Mouse (Mus musculus): ENCODE results near the gene Sv2a. TPM values are rescaled to one million over a fixed set of nuclear protein-coding genes. Genes with fewer than 3 reads are reported as not detected.

Gene Sv2a
- polyA plus RNA-seq, 1 experiment: 2.0 TPM

GRCm38 (mm10) chr3:96160222-96160802, 20.6 kb upstream of the Sv2a start:
- no peak for TF ChIP-seq CTCF (IDR thresholded peaks at IDR 0.05; ENCODE audit: borderline replicate concordance, insufficient read depth, low read length)
- peak; percentile 42 for TF ChIP-seq POLR2A (IDR thresholded peaks at IDR 0.05; ENCODE audit: low read depth, low read length)
- H3K4me1 ChIP-seq (ENCODE audit: control insufficient read depth, insufficient read depth, low read length): peaks cover 12% of the 10 kb centered on the region
- peak overlapping the region; percentile 95 for H3K27ac ChIP-seq (ENCODE audit: insufficient read depth, low read length)
- no peak overlapping the region for H3K4me3 ChIP-seq (ENCODE audit: insufficient read depth, low read length)

DNA sequence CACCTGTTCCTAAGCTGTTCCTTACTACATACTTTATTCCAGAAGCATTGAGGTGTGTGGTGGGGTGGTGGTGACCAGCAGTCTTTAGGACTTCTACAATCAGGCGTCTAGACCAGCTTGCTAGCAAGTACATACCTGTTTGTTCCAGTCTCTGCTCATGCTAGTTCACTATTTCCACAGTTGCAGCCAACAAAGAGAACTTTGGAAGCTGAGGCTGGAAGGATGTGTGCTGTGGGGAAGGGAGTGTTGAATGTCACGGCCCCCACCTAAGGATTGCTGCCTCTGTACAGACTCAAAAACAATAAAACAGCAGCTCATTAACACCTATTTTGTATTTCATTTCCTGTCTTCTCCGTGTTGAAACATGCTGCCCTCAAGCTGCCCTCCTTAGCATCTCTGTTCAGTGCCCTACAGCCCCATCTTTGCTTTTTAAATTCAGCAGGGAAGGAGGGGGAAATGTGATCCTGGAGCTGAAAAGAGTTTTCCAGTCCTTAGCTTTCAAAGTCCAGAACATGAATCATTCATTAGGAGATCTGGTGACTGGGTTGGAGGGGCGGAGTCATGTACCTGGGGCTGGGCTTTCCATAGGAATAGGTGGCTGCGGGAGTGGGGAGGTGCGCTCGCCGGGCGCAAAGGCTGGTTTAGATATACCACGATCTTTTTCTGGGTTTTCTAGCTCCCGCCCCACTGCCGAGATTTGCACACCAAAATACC, 20.0 kb upstream of the Sv2a start:
- peaks cover 12% of the 10 kb centered on the region for H3K4me1 ChIP-seq (ENCODE audit: control insufficient read depth, insufficient read depth, low read length)
- peak overlapping the region; percentile 95 for H3K27ac ChIP-seq (ENCODE audit: insufficient read depth, low read length)
- H3K4me3 ChIP-seq (ENCODE audit: insufficient read depth, low read length): peak overlapping the region; percentile 70
- TF ChIP-seq POLR2A (IDR thresholded peaks at IDR 0.05; ENCODE audit: low read depth, low read length): peak; percentile 64
- no peak for TF ChIP-seq CTCF (IDR thresholded peaks at IDR 0.05; ENCODE audit: borderline replicate concordance, insufficient read depth, low read length)

DNA sequence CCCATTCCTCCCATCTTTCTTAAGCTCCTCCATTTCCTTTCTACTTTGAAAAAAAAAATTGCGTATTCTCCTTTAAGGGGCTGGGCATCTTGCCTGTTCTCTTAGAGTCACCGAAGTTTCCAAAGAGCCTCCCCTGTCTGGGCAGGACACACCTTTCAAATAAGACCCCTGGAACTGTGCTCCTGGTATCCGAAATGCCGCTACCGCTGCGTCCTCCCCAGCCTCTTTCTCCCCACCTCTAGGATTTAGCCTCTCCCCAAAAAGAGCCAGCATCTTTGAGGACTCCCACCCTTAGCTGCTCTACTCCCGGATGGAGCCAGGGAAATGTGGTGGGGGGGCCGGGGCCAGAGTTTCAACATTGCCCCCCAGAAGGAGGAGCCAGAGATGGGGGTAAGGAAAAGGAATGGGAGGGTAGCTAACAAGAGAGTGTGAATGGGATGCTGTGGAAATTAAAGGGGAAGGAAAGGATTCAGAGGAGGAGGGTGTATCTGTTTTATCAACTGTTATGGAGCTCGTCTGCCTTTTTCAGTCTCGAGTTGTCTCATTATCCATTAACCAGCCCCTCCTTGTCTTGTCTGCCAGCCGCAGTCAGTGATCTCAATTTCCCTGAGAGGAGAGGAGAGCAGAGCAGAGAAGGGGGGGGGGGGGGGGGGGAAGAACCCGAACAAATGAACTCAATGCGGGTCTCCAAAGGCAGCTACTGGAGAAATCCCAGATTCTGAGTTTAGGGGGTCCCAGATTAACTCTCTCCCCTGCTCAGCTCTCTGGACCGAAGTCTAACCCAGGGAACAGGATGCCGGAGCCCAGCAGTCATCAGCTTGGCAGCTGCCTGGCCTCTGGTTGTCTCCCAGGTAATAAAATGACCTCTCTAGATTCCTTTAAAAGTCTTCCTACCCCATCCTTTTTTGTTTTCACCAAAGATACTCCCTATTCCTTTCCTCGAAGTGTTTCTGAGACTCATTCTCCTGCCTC, 18.8 kb upstream of the Sv2a start, which contains the start of gene Mtmr11:
TSS of gene Mtmr11 (plus strand) at position 136 of the 972 bp plus-strand sequence.
- H3K27ac ChIP-seq (ENCODE audit: insufficient read depth, low read length): peak within 1 kb of the TSS; percentile 95
- peaks cover 12% of the 10 kb centered on the region for H3K4me1 ChIP-seq (ENCODE audit: control insufficient read depth, insufficient read depth, low read length)
- peak; percentile 69 for TF ChIP-seq POLR2A (IDR thresholded peaks at IDR 0.05; ENCODE audit: low read depth, low read length)
- TF ChIP-seq CTCF (IDR thresholded peaks at IDR 0.05; ENCODE audit: borderline replicate concordance, insufficient read depth, low read length): no peak
- H3K4me3 ChIP-seq (ENCODE audit: insufficient read depth, low read length): peak within 1 kb of the TSS; percentile 70

DNA sequence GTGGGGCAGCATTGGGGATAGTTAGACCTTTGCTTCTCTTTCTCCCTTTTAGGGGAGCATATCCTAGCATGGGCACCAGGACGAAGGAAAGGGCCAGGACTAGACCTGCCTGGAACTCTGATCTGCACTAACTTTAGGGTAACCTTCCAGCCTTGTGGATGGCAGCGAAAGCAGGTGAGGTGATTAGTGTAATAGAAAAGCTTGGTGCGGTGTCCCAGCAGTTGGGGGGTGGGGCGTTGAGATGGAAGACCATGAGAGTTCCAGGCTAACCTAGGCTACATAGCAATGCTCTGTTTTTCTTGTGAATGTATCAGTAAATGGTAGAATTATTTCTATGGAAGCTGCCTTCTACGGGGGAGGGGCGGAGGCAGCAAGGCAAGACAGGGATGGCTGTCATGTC, 17.9 kb upstream of the Sv2a start:
- Histone ChIP-seq H3K27ac (ENCODE audit: insufficient read depth, low read length) (no peak overlapping the region), H3K4me3 (ENCODE audit: insufficient read depth, low read length) (peak overlapping the region; percentile 70), H3K4me1 (ENCODE audit: control insufficient read depth, insufficient read depth, low read length) (peaks cover 12% of the 10 kb centered on the region)
- no peak for TF ChIP-seq POLR2A (IDR thresholded peaks at IDR 0.05; ENCODE audit: low read depth, low read length)
- no peak for TF ChIP-seq CTCF (IDR thresholded peaks at IDR 0.05; ENCODE audit: borderline replicate concordance, insufficient read depth, low read length)

DNA sequence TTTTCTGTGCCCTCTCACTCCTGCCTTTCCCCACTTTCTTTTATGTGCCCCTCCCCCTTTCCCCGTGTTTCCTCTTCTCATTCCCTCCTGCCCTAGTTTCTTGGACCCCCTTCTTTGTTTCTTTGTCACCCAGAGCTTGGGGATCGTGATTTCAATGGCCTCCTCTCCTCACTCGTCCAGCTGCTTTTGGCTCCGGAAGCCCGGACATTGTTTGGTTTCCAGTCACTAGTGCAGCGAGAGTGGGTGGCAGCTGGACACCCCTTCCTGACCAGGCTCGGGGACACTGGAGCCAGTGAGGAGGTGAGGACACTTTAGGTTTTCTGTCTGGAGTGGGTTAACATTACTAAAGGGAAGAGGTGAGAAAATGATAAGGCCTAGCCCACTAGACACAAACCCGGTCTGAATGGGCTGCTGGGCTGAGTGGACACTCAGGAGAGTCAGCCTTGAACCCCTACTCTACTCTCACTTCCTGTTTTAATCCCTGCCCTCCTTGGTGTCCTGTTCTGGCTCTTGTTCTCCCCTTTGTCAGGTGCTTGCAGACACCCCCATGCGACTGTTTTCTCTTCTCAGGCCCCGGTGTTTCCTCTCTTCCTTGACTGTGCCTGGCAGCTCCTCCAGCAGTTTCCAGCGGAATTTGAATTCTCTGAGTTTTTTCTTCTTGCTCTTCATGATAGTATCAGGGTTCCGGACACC, 12.3 kb upstream of the Sv2a start:
- Histone ChIP-seq H3K4me3 (ENCODE audit: insufficient read depth, low read length) (no peak overlapping the region), H3K4me1 (ENCODE audit: control insufficient read depth, insufficient read depth, low read length) (peaks cover 4% of the 10 kb centered on the region; the same call in 1 of the 2 replicates), H3K27ac (ENCODE audit: insufficient read depth, low read length) (no peak overlapping the region)
- TF ChIP-seq POLR2A (IDR thresholded peaks at IDR 0.05; ENCODE audit: low read depth, low read length) (no peak), CTCF (IDR thresholded peaks at IDR 0.05; ENCODE audit: borderline replicate concordance, insufficient read depth, low read length) (no peak)

- H3K4me1 ChIP-seq (ENCODE audit: control insufficient read depth, insufficient read depth, low read length): peaks cover 4% of the 10 kb centered on the region; the same call in 1 of the 2 replicates
- no peak overlapping the region for H3K27ac ChIP-seq (ENCODE audit: insufficient read depth, low read length)
- H3K4me3 ChIP-seq (ENCODE audit: insufficient read depth, low read length): no peak overlapping the region
- TF ChIP-seq CTCF (IDR thresholded peaks at IDR 0.05; ENCODE audit: borderline replicate concordance, insufficient read depth, low read length): no peak
- no peak for TF ChIP-seq POLR2A (IDR thresholded peaks at IDR 0.05; ENCODE audit: low read depth, low read length)
Measured at GRCm38 (mm10) chr3:96170276-96170675, 10.7 kb upstream of the Sv2a start.

- Histone ChIP-seq H3K4me3 (ENCODE audit: insufficient read depth, low read length) (no peak overlapping the region), H3K4me1 (ENCODE audit: control insufficient read depth, insufficient read depth, low read length) (peaks cover 4% of the 10 kb centered on the region; the same call in 1 of the 2 replicates), H3K27ac (ENCODE audit: insufficient read depth, low read length) (peak overlapping the region; percentile 88)
- no peak for TF ChIP-seq POLR2A (IDR thresholded peaks at IDR 0.05; ENCODE audit: low read depth, low read length)
- TF ChIP-seq CTCF (IDR thresholded peaks at IDR 0.05; ENCODE audit: borderline replicate concordance, insufficient read depth, low read length): no peak
Measured at GRCm38 (mm10) chr3:96170976-96171545, 9.9 kb upstream of the Sv2a start.

DNA sequence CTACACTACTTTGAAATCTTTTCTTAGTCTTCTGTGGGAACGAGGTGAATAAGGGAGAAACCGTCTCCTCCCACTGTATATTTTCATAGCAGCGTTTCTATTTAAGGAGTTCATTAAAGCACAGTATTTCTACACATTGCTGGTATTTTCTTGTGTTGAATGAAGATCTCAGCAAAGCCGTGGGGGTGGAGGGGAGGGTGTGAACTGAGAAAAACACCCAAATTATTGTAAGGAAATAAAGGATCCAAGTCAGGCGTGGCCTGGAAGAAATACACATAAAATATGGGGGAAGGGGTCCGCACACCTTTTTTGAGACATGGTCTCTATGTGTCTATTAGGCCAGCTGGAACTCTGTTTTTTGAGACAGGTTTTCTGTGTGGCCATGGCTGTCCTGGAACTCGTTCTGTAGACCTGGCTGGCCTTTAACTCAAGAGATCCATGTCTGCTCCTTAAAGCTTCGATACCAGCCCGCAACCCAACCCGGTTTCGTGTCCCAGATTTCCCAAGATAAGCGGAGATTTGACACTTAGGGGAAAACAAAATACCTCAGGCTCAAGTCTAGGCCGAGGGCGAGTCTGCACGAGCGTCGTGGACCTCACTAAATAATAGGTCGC, 9.3 kb upstream of the Sv2a start:
- TF ChIP-seq CTCF (IDR thresholded peaks at IDR 0.05; ENCODE audit: borderline replicate concordance, insufficient read depth, low read length): no peak
- TF ChIP-seq POLR2A (IDR thresholded peaks at IDR 0.05; ENCODE audit: low read depth, low read length): no peak
- Histone ChIP-seq H3K27ac (ENCODE audit: insufficient read depth, low read length) (peak overlapping the region; percentile 88), H3K4me1 (ENCODE audit: control insufficient read depth, insufficient read depth, low read length) (peaks cover 4% of the 10 kb centered on the region; the same call in 1 of the 2 replicates), H3K4me3 (ENCODE audit: insufficient read depth, low read length) (peak overlapping the region; percentile 63)
